Mouse (Mus musculus) layer of hippocampus, postnatal 10 days (tissue): ENCODE measurements at regions not wholly inside any gene's neighbourhood (a gene's known extent, or its start where the extent isn't known, plus 50 kb on each side); places are given as distances from the start of the nearest gene placed in this dataset.

Source experiments
- DNase-seq, 2 experiments: peaks; one replicate each; pipeline ENCODE4 v3.0.0; 2021; ENCODE audit warnings: low spot score in 2 of 2

DNA sequence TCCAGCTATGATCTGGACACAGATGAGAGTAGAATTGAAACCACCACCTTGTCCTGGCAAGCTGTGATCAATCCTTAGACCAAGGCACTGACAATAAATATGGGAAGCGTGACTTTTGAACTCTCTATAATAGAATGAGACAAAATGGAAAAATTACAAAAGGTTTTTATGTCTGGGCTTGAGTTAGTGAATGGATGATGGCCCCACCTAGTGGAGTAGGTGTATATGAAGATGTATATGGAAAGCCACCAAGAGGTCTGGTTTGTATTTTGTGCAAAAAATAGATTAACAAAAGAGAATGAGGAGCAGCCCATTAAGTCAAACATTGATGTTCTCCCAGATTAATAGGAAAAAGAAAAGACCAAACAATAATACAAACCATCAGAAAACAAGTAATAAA lies 172.5 kb downstream of the Tacr3 start:
- DNase-seq = no peak

- DNase-seq = no peak
Measured at GRCm38 (mm10) chr3:135015784-135016183, 187.0 kb downstream of the Tacr3 start.

- no peak for DNase-seq
Measured at GRCm38 (mm10) chr3:135024366-135024765, 188.0 kb upstream of the Cenpe start.

DNA sequence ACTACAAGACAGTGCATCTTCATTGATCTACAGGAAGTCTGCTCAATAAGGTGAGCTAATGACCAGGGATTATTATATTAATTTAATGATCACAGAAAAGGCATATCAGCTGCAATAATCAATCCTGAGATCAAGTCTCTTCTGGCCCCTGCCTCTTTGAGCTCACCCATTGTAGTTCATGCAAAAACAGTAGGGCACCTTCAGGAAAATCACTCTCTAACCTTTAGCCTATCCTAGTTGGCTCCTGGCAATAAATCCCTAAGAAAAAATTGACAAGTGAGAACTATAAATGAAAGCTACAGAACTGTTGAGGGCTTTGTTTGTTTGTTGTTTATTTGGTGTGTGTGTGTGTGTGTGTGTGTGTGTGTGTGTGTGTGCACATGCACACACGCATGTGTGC lies 187.5 kb upstream of the Cenpe start:
- DNase-seq = no peak

- no peak for DNase-seq
Measured at GRCm38 (mm10) chr3:135032483-135032882, 179.9 kb upstream of the Cenpe start.

DNA sequence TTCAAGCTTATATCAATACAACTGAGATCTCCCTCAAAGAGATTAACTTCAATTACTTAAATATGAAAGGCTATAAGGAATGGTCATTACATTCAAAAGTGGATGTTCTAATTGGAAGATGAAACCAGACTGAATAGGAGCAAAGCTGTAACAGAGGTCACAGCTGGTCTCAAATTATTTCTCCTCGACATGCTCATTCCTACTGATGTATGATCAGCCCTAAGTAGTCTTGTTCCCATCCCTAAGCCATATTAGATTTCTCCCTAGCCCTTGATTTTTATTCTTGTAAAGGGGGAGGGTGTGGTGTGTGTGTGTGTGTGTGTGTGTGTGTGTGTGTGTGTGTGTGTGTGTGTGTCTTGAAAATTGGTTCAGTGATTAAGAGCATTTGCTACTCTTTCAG lies 175.0 kb upstream of the Cenpe start:
- DNase-seq = no peak

GRCm38 (mm10) chr3:135042195-135042594 lies 170.1 kb upstream of the Cenpe start:
- no peak for DNase-seq

GRCm38 (mm10) chr3:135045769-135046277 lies 166.5 kb upstream of the Cenpe start:
- DNase-seq = no peak

DNA sequence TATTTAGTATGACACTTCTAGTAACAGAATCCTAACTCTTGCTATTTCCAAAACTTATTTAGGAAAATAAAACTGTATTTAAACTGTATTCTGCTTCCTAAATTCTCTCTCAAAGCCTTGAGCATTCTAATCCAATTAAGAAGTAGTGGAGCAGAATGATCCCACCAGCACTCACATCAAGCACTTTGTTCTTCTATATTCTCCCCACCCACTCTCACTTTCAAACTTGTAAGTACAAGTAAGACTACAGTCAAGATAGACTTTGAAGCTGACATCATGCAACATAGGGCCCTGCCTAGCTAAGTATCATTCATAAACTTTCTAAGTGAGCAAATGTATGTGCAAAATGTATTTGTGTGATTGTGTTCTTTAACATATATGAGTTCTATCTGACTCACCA lies 120.8 kb upstream of the Cenpe start:
- DNase-seq = no peak

GRCm38 (mm10) chr3:135100901-135101586 lies 111.3 kb upstream of the Cenpe start:
- DNase-seq = peak; percentile 19 to 38
